Mouse (Mus musculus): Measurements from ENCODE around the gene Tspo2.

Gene Tspo2

DNA sequence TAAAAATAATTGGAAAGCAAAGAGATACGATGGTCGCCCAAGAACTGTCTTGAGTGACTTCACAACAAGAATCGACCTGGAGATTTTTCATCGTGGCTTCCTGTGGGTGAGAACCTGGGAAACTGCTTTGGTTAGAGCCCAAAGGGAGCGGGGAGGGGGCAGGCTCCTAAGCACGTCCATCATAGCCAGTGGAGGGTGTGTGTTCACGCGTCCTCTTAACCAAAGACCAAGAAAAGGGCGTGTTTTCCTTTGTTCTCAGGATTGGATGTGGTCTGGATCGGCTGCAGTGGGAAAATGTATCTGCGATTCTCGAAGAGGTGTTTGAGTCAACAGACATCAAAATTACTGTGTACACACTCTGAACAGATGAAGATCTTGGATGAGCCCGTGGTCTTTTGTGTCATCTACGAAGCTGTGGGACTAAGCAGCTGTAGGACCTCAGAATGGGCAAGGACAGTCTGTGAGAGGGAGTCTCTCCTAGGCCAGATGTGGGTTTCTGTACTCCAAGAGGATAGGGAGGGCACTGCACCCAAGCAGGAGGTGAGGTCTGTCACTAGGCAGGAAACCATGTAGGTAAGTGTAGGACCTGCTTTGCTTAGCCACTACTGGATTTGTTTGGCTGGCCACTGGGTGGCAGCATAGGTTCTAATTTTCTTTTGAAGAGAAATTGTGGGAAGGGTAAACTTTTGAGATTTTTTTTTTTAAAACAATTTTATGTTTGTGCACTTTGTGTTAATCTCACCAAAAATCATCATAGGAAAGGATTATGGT is 34.7 kb downstream of the Tspo2 start:
- Histone ChIP-seq H3K36me3 (ENCODE audit: control insufficient read depth, insufficient read depth, low read length, poor library complexity, severe bottlenecking) (peaks cover 19% of the 10 kb centered on the region), H3K27me3 (ENCODE audit: control insufficient read depth, insufficient read depth, low read length, poor library complexity, severe bottlenecking) (no peaks in the 10 kb centered on the region)
- peak; percentile 79 for DNase-seq (ENCODE audit: low read depth, low spot score)

DNA sequence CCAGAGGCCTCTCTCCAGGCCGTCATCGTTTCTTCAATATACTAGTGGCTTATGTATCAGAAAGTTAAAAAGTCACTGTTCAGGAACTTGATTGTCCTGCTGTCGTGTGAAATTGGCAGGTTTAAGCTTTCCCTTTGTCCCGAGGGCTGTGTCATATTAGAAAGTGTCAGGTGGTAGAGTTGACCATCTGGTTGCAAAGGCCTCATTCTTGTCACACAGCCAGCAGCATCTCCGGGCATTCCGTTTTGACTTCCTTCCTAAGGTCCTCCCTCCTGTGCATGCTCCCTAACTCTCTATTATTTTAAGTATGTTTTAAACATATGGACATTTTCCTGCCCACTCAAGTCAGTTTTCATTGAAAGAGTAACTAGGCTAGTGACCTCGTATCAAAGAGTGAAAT is 35.3 kb downstream of the Tspo2 start:
- peaks cover 19% of the 10 kb centered on the region for H3K36me3 ChIP-seq (ENCODE audit: control insufficient read depth, insufficient read depth, low read length, poor library complexity, severe bottlenecking)
- H3K27me3 ChIP-seq (ENCODE audit: control insufficient read depth, insufficient read depth, low read length, poor library complexity, severe bottlenecking), result no peaks in the 10 kb centered on the region
- DNase-seq (ENCODE audit: low read depth, low spot score), result no peak

DNA sequence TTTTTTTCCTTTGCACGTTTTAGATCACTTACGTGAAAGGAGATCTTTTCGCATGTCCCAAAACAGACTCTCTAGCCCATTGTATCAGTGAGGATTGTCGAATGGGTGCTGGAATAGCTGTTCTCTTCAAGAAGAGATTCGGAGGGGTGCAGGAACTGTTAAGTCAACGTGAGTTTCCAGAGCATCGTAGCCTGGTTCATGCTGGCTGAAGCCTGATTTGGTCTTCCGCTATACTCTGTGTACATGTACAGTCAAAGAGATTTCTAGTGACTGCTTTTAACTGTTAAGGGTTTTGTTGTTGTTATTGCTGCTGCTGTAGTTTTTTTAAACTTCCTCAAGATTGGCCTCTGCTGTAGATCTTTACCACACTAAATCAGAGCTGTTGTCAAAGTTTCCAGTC is 40.1 kb downstream of the Tspo2 start:
- no peaks in the 10 kb centered on the region for H3K27me3 ChIP-seq (ENCODE audit: control insufficient read depth, insufficient read depth, low read length, poor library complexity, severe bottlenecking)
- peaks cover 10% of the 10 kb centered on the region for H3K36me3 ChIP-seq (ENCODE audit: control insufficient read depth, insufficient read depth, low read length, poor library complexity, severe bottlenecking)
- no peak for DNase-seq (ENCODE audit: low read depth, low spot score)

DNA sequence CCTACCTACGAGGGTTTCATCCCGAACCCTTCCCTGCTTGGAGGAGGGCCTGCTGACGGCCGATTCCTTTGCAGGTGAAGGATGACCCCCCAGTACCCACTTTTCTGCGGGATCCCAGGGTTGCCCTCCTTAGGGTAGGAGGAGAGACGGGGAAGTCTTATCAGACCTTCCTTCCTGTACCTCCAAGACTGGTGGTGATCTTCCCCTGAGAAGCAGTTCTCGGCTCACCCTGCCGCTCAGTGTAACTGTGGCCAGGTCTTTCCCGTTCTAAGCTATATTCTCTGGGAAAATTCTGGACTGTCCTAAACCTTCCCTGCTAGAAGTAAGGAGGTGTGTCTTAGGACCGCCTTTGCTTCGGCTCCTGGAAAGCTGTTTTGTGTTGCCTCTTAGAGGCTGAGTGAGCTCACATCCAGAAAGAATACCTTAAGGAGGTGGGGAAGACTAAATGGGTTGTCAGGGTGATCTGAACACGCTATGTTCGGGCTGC is 41.0 kb downstream of the Tspo2 start:
- Histone ChIP-seq H3K27me3 (ENCODE audit: control insufficient read depth, insufficient read depth, low read length, poor library complexity, severe bottlenecking) (no peaks in the 10 kb centered on the region), H3K36me3 (ENCODE audit: control insufficient read depth, insufficient read depth, low read length, poor library complexity, severe bottlenecking) (peaks cover 8% of the 10 kb centered on the region)
- DNase-seq (ENCODE audit: low read depth, low spot score), result no peak

DNA sequence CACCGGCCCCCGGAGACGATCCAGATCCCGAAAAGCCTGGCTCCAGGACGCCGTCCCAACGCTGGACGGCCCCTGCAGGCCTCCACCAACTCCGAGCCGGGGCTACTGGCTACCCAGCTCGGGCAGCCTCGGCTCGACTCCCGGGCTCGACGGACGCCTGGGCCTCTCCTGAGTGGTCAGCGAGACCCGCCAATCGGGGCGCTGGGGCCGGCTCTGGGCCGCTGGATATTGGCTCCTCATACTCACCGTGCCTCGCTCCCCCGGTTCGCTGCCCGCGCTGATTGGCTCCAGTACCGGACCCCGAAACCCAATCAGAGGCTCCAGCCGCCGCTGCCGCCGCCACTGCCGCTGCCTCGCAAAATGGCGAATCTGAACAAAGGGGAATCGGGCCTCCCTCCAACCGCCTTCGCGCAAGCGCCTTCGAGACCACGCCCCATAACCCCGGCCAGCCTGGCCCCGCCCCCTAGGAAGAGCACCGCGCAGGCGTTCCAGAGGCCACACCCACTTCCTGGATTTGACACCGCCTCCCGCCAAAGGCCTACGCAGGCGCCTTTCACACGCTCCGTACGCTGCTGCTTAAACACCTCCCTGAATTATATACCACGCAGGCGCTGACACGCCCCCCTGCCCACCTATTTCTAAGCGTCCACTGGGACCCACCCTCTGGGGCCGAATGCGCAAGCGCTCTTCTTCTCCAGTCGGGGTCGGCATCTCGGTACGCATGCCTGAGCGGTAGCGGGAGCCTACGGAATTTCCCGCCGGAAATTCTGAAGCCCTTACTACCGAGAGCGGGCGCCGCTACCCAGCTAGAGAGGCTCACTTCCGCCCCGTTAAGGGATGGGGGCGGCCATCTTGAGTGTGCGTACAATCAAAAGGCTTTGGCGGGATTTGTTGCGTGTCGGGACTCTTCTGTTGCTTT is 41.7 kb downstream of the Tspo2 start, which contains the start of the genes Nfya and Oard1:
TSS of gene Nfya (minus strand) at position 527 of the 919 bp plus-strand sequence.
TSS of gene Oard1 (plus strand) at position 635 of the 919 bp plus-strand sequence.
- peak; percentile 100 for DNase-seq (ENCODE audit: low read depth, low spot score)
- peaks cover 8% of the 10 kb centered on the region for H3K36me3 ChIP-seq (ENCODE audit: control insufficient read depth, insufficient read depth, low read length, poor library complexity, severe bottlenecking)
- no peaks in the 10 kb centered on the region for H3K27me3 ChIP-seq (ENCODE audit: control insufficient read depth, insufficient read depth, low read length, poor library complexity, severe bottlenecking)

DNA sequence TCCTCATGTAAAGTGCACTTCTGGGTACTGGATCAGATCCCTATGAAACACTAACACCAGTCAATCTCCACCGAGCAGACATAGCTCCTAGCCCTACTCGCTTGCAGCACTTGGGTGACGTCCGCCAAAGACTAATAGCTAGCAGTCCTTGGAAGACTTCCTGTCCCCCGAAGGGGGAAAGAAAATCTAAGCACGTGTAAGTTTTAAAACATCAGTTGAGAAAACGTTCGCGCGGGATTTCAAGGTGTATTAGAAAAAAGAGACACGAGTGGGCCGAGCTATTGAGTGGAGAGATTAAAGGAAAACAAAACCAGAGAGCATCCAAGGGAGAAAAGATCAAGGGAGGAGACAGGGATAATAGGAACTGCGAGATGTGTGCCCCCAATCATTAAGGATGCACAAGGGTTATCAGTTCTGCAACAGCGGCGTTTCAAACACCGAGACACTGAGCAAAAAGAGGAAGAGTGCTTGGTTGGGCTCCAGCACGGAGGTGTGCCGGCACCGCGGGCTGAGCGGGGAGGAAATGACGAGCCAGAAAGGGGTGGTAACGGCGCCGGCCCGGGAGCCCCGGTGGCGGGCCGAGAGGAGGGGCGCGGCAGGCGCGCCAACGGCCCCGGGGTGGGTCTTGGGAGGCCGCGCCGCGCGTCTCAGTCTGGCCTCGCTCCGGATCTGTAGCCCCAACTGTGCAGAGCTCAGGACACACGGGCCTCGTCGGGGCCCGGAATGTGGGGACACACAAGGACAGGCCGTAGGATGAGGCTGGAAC is 42.6 kb downstream of the Tspo2 start:
- Histone ChIP-seq H3K36me3 (ENCODE audit: control insufficient read depth, insufficient read depth, low read length, poor library complexity, severe bottlenecking) (peaks cover 6% of the 10 kb centered on the region), H3K27me3 (ENCODE audit: control insufficient read depth, insufficient read depth, low read length, poor library complexity, severe bottlenecking) (no peaks in the 10 kb centered on the region)
- DNase-seq (ENCODE audit: low read depth, low spot score), result peak; percentile 92

DNA sequence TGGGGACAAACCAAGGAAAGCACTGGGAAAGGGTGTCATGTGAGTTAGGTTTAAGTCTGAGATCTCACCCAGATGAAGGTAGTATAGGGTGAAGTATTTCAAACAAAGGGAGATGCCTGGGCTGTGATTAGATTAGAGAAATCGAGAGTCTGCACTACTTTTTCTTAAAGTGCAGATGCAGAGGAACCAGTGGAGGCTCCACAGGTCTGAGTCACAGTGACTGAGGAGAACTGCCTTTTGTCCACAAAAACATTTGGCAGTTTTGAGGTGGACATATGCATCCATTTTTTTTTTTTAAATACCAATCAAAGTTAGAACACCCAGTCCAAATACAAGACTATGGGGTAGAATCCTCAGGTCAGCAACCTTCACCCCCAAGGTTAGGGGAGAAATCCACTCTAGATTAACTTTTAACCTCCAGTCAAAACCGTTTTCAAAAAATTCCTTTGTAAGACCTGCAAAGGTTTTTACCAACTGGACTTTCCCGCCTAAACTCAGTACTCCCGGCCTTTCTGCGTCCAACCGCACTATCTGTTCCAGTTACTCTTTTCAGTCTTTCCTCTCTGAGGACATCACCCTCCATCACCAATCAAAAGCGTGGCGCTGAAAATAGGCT is 43.3 kb downstream of the Tspo2 start:
- Histone ChIP-seq H3K36me3 (ENCODE audit: control insufficient read depth, insufficient read depth, low read length, poor library complexity, severe bottlenecking) (peaks cover 6% of the 10 kb centered on the region), H3K27me3 (ENCODE audit: control insufficient read depth, insufficient read depth, low read length, poor library complexity, severe bottlenecking) (no peaks in the 10 kb centered on the region)
- DNase-seq (ENCODE audit: low read depth, low spot score), result no peak

DNA sequence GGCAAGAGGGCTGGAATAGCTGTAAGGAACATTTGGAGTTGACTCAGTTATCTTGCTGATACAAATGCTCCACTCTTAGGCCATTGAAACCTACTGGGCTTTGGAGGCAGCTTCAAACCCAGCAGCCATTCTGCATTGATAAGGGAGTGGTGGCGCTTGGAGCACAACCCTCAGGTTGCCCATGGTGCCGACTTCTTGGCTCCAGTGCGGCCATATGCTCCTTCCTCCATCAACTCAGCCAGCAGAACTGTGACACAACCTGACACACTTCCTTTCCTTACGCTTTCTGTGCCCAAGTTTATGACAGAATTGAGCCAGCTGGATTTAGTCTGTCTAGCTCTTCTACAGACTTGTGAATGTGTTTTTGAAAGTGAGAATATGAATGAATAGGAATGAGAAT is 44.2 kb downstream of the Tspo2 start:
- Histone ChIP-seq H3K27me3 (ENCODE audit: control insufficient read depth, insufficient read depth, low read length, poor library complexity, severe bottlenecking) (no peaks in the 10 kb centered on the region), H3K36me3 (ENCODE audit: control insufficient read depth, insufficient read depth, low read length, poor library complexity, severe bottlenecking) (peaks cover under 1% of the 10 kb centered on the region)
- no peak for DNase-seq (ENCODE audit: low read depth, low spot score)

DNA sequence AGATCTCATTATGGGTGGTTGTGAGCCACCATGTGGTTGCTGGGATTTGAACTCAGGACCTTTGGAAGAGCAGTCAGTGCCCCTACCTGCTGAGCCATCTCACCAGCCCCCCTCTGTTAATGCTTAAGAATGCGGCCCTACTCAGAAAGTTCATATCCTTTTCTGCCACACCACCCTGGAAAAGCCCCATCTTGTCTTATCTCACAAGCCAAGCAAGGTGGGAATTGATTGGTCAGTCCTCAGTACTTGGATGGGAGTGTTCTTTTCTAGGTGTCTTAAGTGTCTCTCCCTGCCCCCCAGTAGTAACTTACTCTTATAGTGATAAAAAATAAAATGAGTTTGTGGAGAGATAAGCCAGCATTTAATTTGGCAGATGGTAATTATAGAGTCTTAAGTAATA is 46.6 kb downstream of the Tspo2 start:
- H3K27me3 ChIP-seq (ENCODE audit: control insufficient read depth, insufficient read depth, low read length, poor library complexity, severe bottlenecking), result no peaks in the 10 kb centered on the region
- no peaks in the 10 kb centered on the region for H3K36me3 ChIP-seq (ENCODE audit: control insufficient read depth, insufficient read depth, low read length, poor library complexity, severe bottlenecking)
- DNase-seq (ENCODE audit: low read depth, low spot score), result no peak

DNA sequence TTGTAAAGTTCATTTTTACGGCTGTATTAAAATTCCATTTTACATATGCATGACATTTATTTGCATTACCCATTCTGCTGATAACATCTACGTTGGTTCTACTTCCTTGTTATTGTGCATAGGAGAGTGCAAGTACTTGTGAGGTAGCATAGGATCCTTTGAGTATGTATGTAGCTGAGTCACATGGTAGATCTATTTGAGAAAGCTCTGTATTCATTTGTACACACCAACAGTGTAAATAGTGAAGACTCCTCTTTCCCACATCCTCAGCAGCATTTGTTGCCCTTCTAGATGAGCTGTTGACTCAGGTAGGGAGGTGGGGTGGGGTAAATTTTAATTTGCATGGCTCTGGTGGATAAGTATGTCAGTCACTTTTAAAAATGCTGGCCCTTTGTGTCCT is 47.5 kb downstream of the Tspo2 start:
- Histone ChIP-seq H3K36me3 (ENCODE audit: control insufficient read depth, insufficient read depth, low read length, poor library complexity, severe bottlenecking) (peaks cover 7% of the 10 kb centered on the region; the same call in 1 of the 2 replicates), H3K27me3 (ENCODE audit: control insufficient read depth, insufficient read depth, low read length, poor library complexity, severe bottlenecking) (no peaks in the 10 kb centered on the region)
- DNase-seq (ENCODE audit: low read depth, low spot score), result peak; percentile 24

DNA sequence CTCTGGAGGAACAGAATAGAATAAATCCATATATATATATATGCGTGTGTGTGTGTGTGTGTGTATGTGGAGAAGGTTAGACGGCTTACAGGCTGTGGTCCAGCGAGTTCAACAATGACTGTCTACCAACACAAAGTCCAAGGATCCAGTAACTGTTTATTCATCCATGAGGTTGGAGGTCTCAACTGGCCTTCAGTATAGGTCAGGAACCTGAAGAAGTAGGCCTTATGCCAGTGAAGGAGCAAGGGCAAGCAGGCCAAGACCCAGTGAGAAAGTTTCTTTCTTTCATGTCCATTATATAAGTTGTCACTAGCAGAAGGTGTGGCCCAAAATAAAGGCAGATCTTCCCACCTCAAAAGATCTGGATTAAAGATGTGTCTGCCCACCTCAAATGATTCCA is 48.6 kb downstream of the Tspo2 start:
- H3K27me3 ChIP-seq (ENCODE audit: control insufficient read depth, insufficient read depth, low read length, poor library complexity, severe bottlenecking), result no peaks in the 10 kb centered on the region

DNA sequence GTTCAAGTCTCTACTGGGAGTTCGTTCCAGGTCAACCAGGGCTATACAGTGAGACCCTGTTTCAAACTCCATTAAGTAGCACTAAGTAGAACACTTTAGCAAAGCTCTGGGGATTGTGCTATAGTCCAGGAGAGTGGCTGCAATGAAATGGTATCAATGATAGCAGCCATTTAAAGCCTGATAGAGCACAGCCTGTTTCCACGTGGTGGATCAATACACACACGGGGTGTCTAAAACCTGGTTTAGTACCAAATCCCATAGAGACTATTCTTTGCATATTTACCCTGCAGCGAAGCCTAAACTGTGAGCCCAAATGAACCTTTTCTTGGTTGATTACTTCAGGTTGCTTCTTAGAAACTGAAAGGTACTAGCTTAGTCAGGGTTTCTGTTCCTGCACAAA is 49.6 kb downstream of the Tspo2 start:
- Histone ChIP-seq H3K36me3 (ENCODE audit: control insufficient read depth, insufficient read depth, low read length, poor library complexity, severe bottlenecking) (peaks cover 20% of the 10 kb centered on the region), H3K27me3 (ENCODE audit: control insufficient read depth, insufficient read depth, low read length, poor library complexity, severe bottlenecking) (no peaks in the 10 kb centered on the region)
- peak; percentile 40 for DNase-seq (ENCODE audit: low read depth, low spot score)

More for the DNA sequence above, 48.6 kb downstream of the Tspo2 start:
- H3K36me3 ChIP-seq (ENCODE audit: control insufficient read depth, insufficient read depth, low read length, poor library complexity, severe bottlenecking), result peaks cover 16% of the 10 kb centered on the region
- no peak for DNase-seq (ENCODE audit: low read depth, low spot score)

Data from splenic B cell, adult 2 months (primary cell).